Comparison of ENCODE assay signal across 21 mouse cellular contexts in the genomic region with DNA sequence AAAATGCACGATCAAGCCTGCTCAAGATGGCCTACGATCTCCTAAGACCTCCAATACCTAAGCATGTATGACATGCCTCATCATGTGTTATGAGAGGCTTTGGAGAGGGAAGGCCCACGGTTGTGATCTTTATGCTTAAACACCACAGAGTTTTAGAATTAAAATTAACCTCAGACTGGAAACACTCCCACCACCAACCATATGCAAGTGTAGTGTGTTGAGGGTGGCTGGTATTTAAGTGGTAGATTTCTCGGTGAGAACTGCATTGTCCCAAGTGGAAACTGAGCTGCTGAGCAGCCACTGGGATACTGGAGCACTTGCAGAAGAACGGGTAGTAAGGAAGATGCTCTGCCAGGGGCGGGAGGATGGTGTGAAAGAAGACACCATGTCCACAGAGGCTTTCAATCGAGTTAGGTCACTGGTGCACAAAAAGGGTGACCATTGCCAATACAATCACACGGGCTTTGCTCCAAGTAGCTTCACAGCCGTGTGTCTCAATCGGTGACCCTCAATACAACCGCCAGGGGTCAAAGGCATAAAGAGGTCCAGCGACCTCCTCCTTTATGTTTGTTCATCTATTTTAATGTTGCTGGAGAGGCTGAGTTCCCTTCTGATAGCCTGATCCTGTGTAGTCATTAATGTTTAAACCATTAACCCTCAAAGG.
DNase-seq lines count a peak whose midpoint lies in the region; ATAC-seq lines count a peak whose summit lies in the region.
"Had no signal": no experiment of that assay in that cellular context is flagged by ENCODE, and none has a peak within 500 bp of the region (broad histone marks: within the 10 kb centered on the region; RNA-seq: fewer than 3 reads in every experiment).

No protein-coding gene starts in this region.

- no peaks in the 10 kb centered on the region for H3K27me3 ChIP-seq in heart, embryonic 11.5 days (ENCODE audit: control insufficient read depth, insufficient read depth, low read length)
- H3K27me3 ChIP-seq in hindbrain, embryonic 14.5 days (ENCODE audit: control insufficient read depth, insufficient read depth, low read length) = no peaks in the 10 kb centered on the region
- no peaks in the 10 kb centered on the region for H3K27me3 ChIP-seq in hindbrain, embryonic 11.5 days (ENCODE audit: control insufficient read depth, insufficient read depth, low read length)
- no peaks in the 10 kb centered on the region for H3K27me3 ChIP-seq in neural tube, embryonic 13.5 days
- H3K27me3 ChIP-seq: megakaryocyte, embryonic 14.5 days; neural tube, embryonic 12.5 days had no signal

- H3K9ac ChIP-seq in heart, embryonic 11.5 days (ENCODE audit: low read depth, low read length) = no peak overlapping the region
- no peak overlapping the region for H3K9ac ChIP-seq in hindbrain, embryonic 14.5 days
- H3K9ac ChIP-seq in hindbrain, embryonic 11.5 days (ENCODE audit: low read depth, low read length) = no peak overlapping the region
- no peak overlapping the region for H3K9ac ChIP-seq in neural tube, embryonic 13.5 days
- H3K9ac ChIP-seq: limb, embryonic 12.5 days; neural tube, embryonic 12.5 days had no signal

- H3K4me1 ChIP-seq in heart, embryonic 11.5 days (ENCODE audit: control insufficient read depth, insufficient read depth, low read length) = peaks cover 16% of the 10 kb centered on the region
- peaks cover 37% of the 10 kb centered on the region for H3K4me1 ChIP-seq in hindbrain, embryonic 14.5 days (replicated peaks; ENCODE audit: control insufficient read depth, insufficient read depth, low read length)
- peaks cover 3% of the 10 kb centered on the region for H3K4me1 ChIP-seq in hindbrain, embryonic 11.5 days (replicated peaks; ENCODE audit: control insufficient read depth, insufficient read depth, low read length)
- H3K4me1 ChIP-seq in neural tube, embryonic 13.5 days (replicated peaks) = peaks cover 61% of the 10 kb centered on the region
- H3K4me1 ChIP-seq: megakaryocyte, embryonic 14.5 days had no signal

- no peaks in the 10 kb centered on the region for H3K36me3 ChIP-seq in heart, embryonic 11.5 days (ENCODE audit: control insufficient read depth, insufficient read depth, low read length)
- no peaks in the 10 kb centered on the region for H3K36me3 ChIP-seq in hindbrain, embryonic 14.5 days (replicated peaks; ENCODE audit: control insufficient read depth, insufficient read depth)
- no peaks in the 10 kb centered on the region for H3K36me3 ChIP-seq in hindbrain, embryonic 11.5 days (ENCODE audit: control insufficient read depth, insufficient read depth, low read length)
- no peaks in the 10 kb centered on the region for H3K36me3 ChIP-seq in neural tube, embryonic 13.5 days
- H3K36me3 ChIP-seq: limb, embryonic 12.5 days; neural tube, embryonic 12.5 days had no signal

- no peak overlapping the region for H3K4me2 ChIP-seq in heart, embryonic 11.5 days
- H3K4me2 ChIP-seq in hindbrain, embryonic 14.5 days (replicated peaks) = no peak overlapping the region
- H3K4me2 ChIP-seq in hindbrain, embryonic 11.5 days (replicated peaks; ENCODE audit: low read depth, low read length) = no peak overlapping the region
- no peak overlapping the region for H3K4me2 ChIP-seq in neural tube, embryonic 13.5 days
- H3K4me2 ChIP-seq: neural tube, embryonic 12.5 days had no signal

- no peaks in the 10 kb centered on the region for H3K9me3 ChIP-seq in heart, embryonic 11.5 days (replicated peaks; ENCODE audit: control insufficient read depth, low read length)
- H3K9me3 ChIP-seq in hindbrain, embryonic 14.5 days (ENCODE audit: control insufficient read depth, low read length) = no peaks in the 10 kb centered on the region
- H3K9me3 ChIP-seq in hindbrain, embryonic 11.5 days (ENCODE audit: control insufficient read depth, low read length) = no peaks in the 10 kb centered on the region
- no peaks in the 10 kb centered on the region for H3K9me3 ChIP-seq in neural tube, embryonic 13.5 days
- H3K9me3 ChIP-seq: limb, embryonic 12.5 days; megakaryocyte, embryonic 14.5 days; neural tube, embryonic 12.5 days had no signal

- DNase-seq in heart, postnatal 4 days = no peak
- no peak for DNase-seq in hindbrain, embryonic 14.5 days (ENCODE audit: low spot score)
- no peak for DNase-seq in hindbrain, embryonic 11.5 days (ENCODE audit: low spot score)
- DNase-seq in embryo, embryonic 10.5 days (ENCODE audit: low spot score) = peak; percentile 63
- no peak for DNase-seq in right cerebral cortex, adult 2 months (ENCODE audit: low spot score in 2 of 2)
- DNase-seq: adrenal gland, postnatal 25 days; cerebellum, adult 8-10 months; kidney, adult 8-10 months; kidney, postnatal 25 days; layer of hippocampus, adult 9-11 months; lung, postnatal 14 days; spleen, adult 18-20 months; thymus, adult 2 months had no signal

- ATAC-seq in heart, embryonic 11.5 days (replicated peaks; ENCODE audit: insufficient number of reproducible peaks, low FRiP score, low TSS enrichment) = no peak
- no peak for ATAC-seq in hindbrain, embryonic 14.5 days (ENCODE audit: low FRiP score)
- ATAC-seq in hindbrain, embryonic 11.5 days (ENCODE audit: low FRiP score) = no peak
- ATAC-seq in neural tube, embryonic 13.5 days (ENCODE audit: low read depth) = no peak
- ATAC-seq: activated CD4-positive, CD25-positive, alpha-beta regulatory T cell, adult 4 months; inflammation-experienced regulatory T-cells, adult 6 months; Patski had no signal

- WGBS in heart, embryonic 11.5 days (ENCODE audit: insufficient replicate concordance) = 83% methylated on average over 12 of the region's 12 CpGs
- 42% methylated on average over 12 of the region's 12 CpGs for WGBS in hindbrain, embryonic 14.5 days
- 51% methylated on average over 12 of the region's 12 CpGs for WGBS in hindbrain, embryonic 11.5 days
- WGBS in neural tube, embryonic 13.5 days = 44% methylated on average over 12 of the region's 12 CpGs

- peak overlapping the region; percentile 32; the same call in 1 of the 2 replicates for H3K27ac ChIP-seq in heart, embryonic 11.5 days (ENCODE audit: low read depth, low read length)
- H3K27ac ChIP-seq in hindbrain, embryonic 14.5 days = 0 out of 2 replicates have a peak overlapping the region, but pooled peaks have one; percentile 11
- H3K27ac ChIP-seq in hindbrain, embryonic 11.5 days (ENCODE audit: low read depth, low read length) = no peak overlapping the region
- peak overlapping the region; percentile 55 for H3K27ac ChIP-seq in neural tube, embryonic 13.5 days (replicated peaks)
- H3K27ac ChIP-seq: neural tube, embryonic 12.5 days had no signal

- no peak overlapping the region for H3K4me3 ChIP-seq in heart, embryonic 11.5 days (ENCODE audit: low read depth, low read length)
- H3K4me3 ChIP-seq in hindbrain, embryonic 14.5 days (replicated peaks; ENCODE audit: low read length) = no peak overlapping the region
- no peak overlapping the region for H3K4me3 ChIP-seq in hindbrain, embryonic 11.5 days (ENCODE audit: low read depth, low read length)
- no peak overlapping the region for H3K4me3 ChIP-seq in neural tube, embryonic 13.5 days
- H3K4me3 ChIP-seq: limb, embryonic 12.5 days; megakaryocyte, embryonic 14.5 days; neural tube, embryonic 12.5 days had no signal
